Mouse (Mus musculus): ENCODE data around the gene Zfp697.

- TF ChIP-seq GATA1 (IDR thresholded peaks at IDR 0.05; ENCODE audit: borderline replicate concordance, low read length), result no peak
- TF ChIP-seq FLI1 (IDR thresholded peaks at IDR 0.05; ENCODE audit: low read length), result no peak
Observed at GRCm38 (mm10) chr3:98382246-98382939, at the start of gene Zfp697.

All from megakaryocyte, embryonic 14.5 days (primary cell).